Mouse (Mus musculus): ENCODE data around the gene Slc36a3.

GRCm38 (mm10) chr11:55164723-55165122, 13.2 kb upstream of the Slc36a3 start:
- no peak for TF ChIP-seq MYOD1 (IDR thresholded peaks at IDR 0.05; ENCODE audit: control insufficient read depth in 1 of 3, insufficient read length in 2 of 3, low read depth in 2 of 3)
- no peak for TF ChIP-seq REST (IDR thresholded peaks at IDR 0.05; ENCODE audit: insufficient read depth, insufficient read length)
- TF ChIP-seq POLR2AphosphoS2 (IDR thresholded peaks at IDR 0.05; ENCODE audit: insufficient read length, low read depth) = no peak
- no peak for TF ChIP-seq POLR2A (IDR thresholded peaks at IDR 0.05; ENCODE audit: insufficient read length, low read depth)
- TF ChIP-seq MAX (IDR thresholded peaks at IDR 0.05; ENCODE audit: low read depth) = no peak
- no peak for TF ChIP-seq TCF12 (IDR thresholded peaks at IDR 0.05; ENCODE audit: insufficient read depth, poor library complexity, severe bottlenecking)
- no peak for TF ChIP-seq SRF (IDR thresholded peaks at IDR 0.05; ENCODE audit: control insufficient read depth, insufficient read length, low read depth)
- TF ChIP-seq CEBPB (IDR thresholded peaks at IDR 0.05; ENCODE audit: insufficient read depth, poor library complexity, severe bottlenecking) = no peak
